Mouse (Mus musculus) right cerebral cortex, postnatal 4 days (tissue): ENCODE results near the gene Fscn3.
A peak's percentile ranks its signal among the peaks of the same experiment; 100 is the strongest.

Experiments used
- DNase-seq: peaks from one replicate; pipeline ENCODE4 v3.0.0-alpha.2; 2022

Fscn3 gene

GRCm38 (mm10) chr6:28428290-28428689 lies 701 bp downstream of the Fscn3 start, which contains the start of gene Gcc1:
Gene Gcc1 (minus strand): TSS chr6:28428390.
- DNase-seq, result no peak

- DNase-seq, result no peak
These were observed 2.3 kb downstream of the Fscn3 start for GRCm38 (mm10) chr6:28429870-28430269.

- DNase-seq, result no peak
These were observed 3.4 kb downstream of the Fscn3 start for GRCm38 (mm10) chr6:28430795-28431537.

GRCm38 (mm10) chr6:28431538-28431855 lies 3.9 kb downstream of the Fscn3 start:
- no peak for DNase-seq

GRCm38 (mm10) chr6:28447937-28448336 lies 20.3 kb downstream of the Fscn3 start:
- no peak for DNase-seq

GRCm38 (mm10) chr6:28449253-28449652 lies 21.7 kb downstream of the Fscn3 start, which contains the start of gene Pax4:
Gene Pax4 (minus strand): TSS chr6:28449353.
- no peak for DNase-seq

GRCm38 (mm10) chr6:28450481-28450880 lies 22.9 kb downstream of the Fscn3 start:
- DNase-seq, result no peak

- DNase-seq, result no peak
These were observed 23.4 kb downstream of the Fscn3 start for GRCm38 (mm10) chr6:28450977-28451376.

GRCm38 (mm10) chr6:28459221-28459668 lies 31.7 kb downstream of the Fscn3 start:
- DNase-seq, result no peak

- DNase-seq, result peak; percentile 65
These were observed 32.9 kb downstream of the Fscn3 start for GRCm38 (mm10) chr6:28460534-28460933.

- DNase-seq, result no peak
These were observed 37.0 kb downstream of the Fscn3 start for GRCm38 (mm10) chr6:28464630-28465029.

GRCm38 (mm10) chr6:28470017-28470602 lies 42.5 kb downstream of the Fscn3 start:
- DNase-seq, result no peak

- no peak for DNase-seq
These were observed 43.0 kb downstream of the Fscn3 start for GRCm38 (mm10) chr6:28470621-28471020.

GRCm38 (mm10) chr6:28471284-28472035 lies 43.9 kb downstream of the Fscn3 start:
- DNase-seq, result no peak

GRCm38 (mm10) chr6:28474211-28474610 lies 46.6 kb downstream of the Fscn3 start:
- no peak for DNase-seq

- no peak for DNase-seq
These were observed 47.2 kb downstream of the Fscn3 start, which contains the start of gene Snd1 for GRCm38 (mm10) chr6:28474839-28475238. Gene Snd1 (plus strand): TSS chr6:28475139.

GRCm38 (mm10) chr6:28479865-28480751 lies 52.5 kb downstream of the Fscn3 start:
- peak; percentile 91 for DNase-seq

- no peak for DNase-seq
These were observed 53.3 kb downstream of the Fscn3 start for GRCm38 (mm10) chr6:28480752-28481492.

- no peak for DNase-seq
These were observed 55.2 kb downstream of the Fscn3 start for GRCm38 (mm10) chr6:28482711-28483315.

GRCm38 (mm10) chr6:28486008-28486407 lies 58.4 kb downstream of the Fscn3 start:
- DNase-seq, result no peak

GRCm38 (mm10) chr6:28486471-28486870 lies 58.9 kb downstream of the Fscn3 start:
- DNase-seq, result no peak
